Mouse (Mus musculus): ENCODE measurements around the gene Lrrn4. TPM values are rescaled to one million over a fixed set of nuclear protein-coding genes. Genes with fewer than 3 reads are reported as not detected.

Gene Lrrn4
- polyA plus RNA-seq, 1 experiment from 2014 or later, result 32.7 TPM

DNA sequence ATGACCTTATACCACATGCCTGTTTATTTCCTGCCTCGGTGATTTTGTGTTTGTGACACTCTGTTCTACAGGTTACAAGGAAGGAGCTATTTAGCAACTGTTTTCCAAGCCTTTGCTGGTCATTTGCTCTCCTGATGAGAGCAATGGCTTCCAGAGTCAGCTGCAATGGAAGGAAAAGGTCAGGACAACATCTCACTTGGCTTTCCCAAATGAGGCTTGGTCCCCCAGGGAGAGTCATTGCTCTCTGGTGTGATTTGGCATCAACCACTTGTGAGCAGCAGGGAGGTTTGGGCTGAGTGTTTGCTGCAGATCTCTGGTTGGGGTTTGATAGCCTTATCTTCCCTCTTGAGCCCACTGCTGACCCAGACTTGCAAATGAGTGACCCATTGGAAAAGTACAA lies 19.9 kb upstream of the Lrrn4 start:
- no peak for DNase-seq (ENCODE audit: low spot score)
- 54% methylated on average over 1 of the region's 1 CpGs for WGBS
- H3K36me3 ChIP-seq, result no peaks in the 10 kb centered on the region
- no peak overlapping the region for H3K4me3 ChIP-seq
- no peaks in the 10 kb centered on the region for H3K9me3 ChIP-seq
- H3K27me3 ChIP-seq (ENCODE audit: insufficient read depth, poor library complexity, severe bottlenecking), result no peaks in the 10 kb centered on the region
- no peaks in the 10 kb centered on the region for H3K4me1 ChIP-seq
- no peak overlapping the region for H3K27ac ChIP-seq

DNA sequence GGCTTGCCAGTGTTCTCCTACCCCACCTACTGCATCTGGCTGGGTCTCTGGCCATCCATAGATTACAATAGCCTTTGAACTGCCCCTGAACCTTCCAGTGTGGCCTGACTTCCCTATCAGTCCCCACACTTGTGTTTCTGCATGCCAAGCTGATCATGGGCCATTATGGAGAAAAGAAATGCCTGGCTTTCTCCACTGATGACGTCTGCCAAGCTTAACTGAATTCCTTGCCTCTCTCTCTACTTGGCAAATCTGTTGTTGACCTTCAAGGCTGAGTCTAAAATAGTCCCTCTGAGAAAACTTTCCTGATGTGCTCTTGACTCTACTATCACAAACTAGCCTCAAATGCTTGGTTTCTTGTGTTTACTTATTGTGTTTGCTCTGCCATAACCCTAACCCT lies 17.5 kb upstream of the Lrrn4 start:
- H3K4me3 ChIP-seq, result no peak overlapping the region
- WGBS, result 42% methylated on average over 1 of the region's 1 CpGs
- H3K36me3 ChIP-seq, result no peaks in the 10 kb centered on the region
- H3K27me3 ChIP-seq (ENCODE audit: insufficient read depth, poor library complexity, severe bottlenecking), result no peaks in the 10 kb centered on the region
- DNase-seq (ENCODE audit: low spot score), result no peak
- H3K4me1 ChIP-seq, result no peaks in the 10 kb centered on the region
- H3K9me3 ChIP-seq, result no peaks in the 10 kb centered on the region
- H3K27ac ChIP-seq, result no peak overlapping the region

DNA sequence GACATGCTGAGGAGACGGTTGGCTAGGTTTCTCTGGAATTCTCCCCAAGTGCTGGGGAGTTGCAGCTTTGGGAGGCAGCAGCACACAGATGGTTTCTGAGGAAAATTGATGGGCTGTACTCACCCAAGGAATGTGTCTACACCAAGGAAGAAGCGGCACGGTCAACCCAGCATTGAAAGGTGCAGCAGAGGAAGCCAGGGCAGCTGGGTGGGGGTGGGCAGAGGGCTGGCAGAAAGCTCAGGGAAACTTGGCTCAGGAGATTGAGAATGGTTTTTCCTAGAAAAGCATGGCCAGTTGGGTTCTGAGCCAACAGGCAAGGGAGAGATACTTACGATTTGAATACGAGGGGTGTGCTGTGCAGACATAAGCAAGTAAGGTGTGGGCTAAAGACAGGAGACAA lies 13.1 kb upstream of the Lrrn4 start:
- 83% methylated on average over 5 of the region's 5 CpGs for WGBS
- Histone ChIP-seq H3K4me3 (no peak overlapping the region), H3K4me1 (no peaks in the 10 kb centered on the region), H3K27me3 (ENCODE audit: insufficient read depth, poor library complexity, severe bottlenecking) (no peaks in the 10 kb centered on the region), H3K27ac (no peak overlapping the region), H3K9me3 (no peaks in the 10 kb centered on the region), H3K36me3 (no peaks in the 10 kb centered on the region)
- DNase-seq (ENCODE audit: low spot score), result no peak

DNA sequence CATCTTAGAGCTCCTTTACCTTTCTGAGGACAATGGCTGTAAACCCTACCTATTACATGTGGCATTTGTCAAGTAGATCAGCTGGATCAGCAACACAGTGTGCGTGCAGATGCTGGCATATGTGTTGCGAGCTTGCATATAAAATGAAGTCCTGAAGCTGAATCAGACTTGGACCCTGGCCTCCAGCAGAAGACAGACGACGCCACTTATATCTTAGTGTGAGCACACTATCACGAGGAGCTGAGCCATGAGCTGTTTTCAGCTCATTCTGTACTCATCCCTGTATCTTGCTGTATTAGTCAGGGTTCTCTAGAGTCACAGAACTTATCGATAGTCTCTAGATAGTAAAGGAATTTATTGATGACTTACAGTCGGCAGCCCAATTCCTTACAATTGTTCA lies 4.6 kb upstream of the Lrrn4 start:
- H3K27ac ChIP-seq, result no peak overlapping the region

DNA sequence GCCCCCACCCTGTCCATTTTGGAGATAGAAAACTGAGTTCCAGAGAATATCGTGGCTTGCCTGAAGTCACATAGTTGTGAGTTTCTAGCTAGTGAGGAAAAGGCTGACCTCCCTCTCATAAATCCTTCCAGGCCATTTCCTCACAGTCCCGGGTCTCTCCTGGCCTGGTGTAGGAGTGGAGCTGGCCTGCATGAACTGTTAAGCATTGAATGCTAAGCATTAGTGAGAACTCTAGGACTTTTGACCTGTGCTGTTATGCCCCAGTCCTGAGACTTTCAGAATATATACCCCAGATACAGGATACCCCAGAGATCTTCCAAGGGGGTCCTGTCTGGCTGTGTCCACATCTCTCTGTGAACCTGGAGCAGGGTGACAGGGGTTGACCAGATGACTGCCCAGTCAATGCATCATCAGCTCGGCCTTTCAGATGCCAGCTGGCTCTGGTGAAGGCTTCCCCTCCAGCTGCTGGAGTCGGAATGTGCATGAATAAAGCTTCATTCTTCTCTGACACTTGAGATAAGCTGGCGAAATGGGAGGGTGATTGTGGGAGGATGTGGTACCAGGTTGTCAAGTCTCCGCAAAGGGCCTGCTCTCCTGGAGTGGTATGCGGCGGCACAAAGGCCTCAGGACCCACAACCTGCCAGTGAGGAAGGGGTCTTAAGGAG lies 3.7 kb upstream of the Lrrn4 start:
- Histone ChIP-seq H3K27ac (no peak overlapping the region), H3K4me3 (no peak overlapping the region), H3K36me3 (no peaks in the 10 kb centered on the region), H3K27me3 (ENCODE audit: insufficient read depth, poor library complexity, severe bottlenecking) (peaks cover 19% of the 10 kb centered on the region), H3K4me1 (peaks cover 26% of the 10 kb centered on the region; the same call in 1 of the 2 replicates), H3K9me3 (no peaks in the 10 kb centered on the region)
- peak; percentile 84 for DNase-seq (ENCODE audit: low spot score)
- WGBS, result 34% methylated on average over 8 of the region's 8 CpGs

More for the DNA sequence above, 4.6 kb upstream of the Lrrn4 start:
- peaks cover 11% of the 10 kb centered on the region; the same call in 1 of the 2 replicates for H3K27me3 ChIP-seq (ENCODE audit: insufficient read depth, poor library complexity, severe bottlenecking)
- no peaks in the 10 kb centered on the region for H3K9me3 ChIP-seq
- H3K4me3 ChIP-seq, result no peak overlapping the region
- DNase-seq (ENCODE audit: low spot score), result no peak
- H3K36me3 ChIP-seq, result no peaks in the 10 kb centered on the region
- WGBS, result 75% methylated on average over 7 of the region's 7 CpGs
- peaks cover 17% of the 10 kb centered on the region; the same call in 1 of the 2 replicates for H3K4me1 ChIP-seq

DNA sequence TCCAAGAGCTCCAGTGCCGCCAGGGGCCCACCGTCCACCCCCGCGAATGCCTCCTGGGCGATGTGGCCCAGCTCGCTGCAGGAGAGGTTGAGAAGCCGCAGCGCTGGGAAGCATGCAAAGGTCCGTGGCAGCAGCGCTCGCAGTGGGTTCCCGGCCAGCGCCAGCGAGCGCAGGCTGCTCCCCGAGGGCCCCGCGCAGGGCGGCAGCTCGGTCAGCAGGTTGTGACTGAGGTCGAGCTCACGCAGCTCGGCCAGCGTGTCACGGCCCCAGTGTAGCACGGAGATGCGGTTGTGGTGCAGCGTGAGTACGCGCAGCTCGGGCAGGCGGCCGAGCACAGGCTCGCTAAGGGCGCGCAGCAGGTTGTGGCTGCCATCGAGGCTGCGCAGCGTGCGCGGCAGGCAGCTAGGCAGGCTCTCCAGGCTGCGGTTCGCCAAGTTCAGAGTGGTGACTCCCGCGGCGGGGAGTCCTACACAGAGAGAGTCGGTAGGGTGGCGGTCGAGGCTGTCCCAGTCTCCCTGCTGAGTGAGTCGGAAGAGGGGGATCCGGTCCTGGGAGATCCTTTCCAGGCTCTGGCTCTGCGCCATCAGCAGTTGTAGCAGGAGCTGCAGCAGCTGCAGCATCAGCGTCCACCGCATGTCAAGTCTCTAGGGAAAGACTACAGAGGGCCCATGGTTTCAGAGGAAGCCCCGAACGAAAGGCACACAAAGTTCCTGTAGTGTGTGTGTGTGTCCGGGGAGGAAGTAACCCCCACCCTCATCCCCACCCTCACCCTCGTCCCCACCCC lies 1.2 kb downstream of the Lrrn4 start:
- WGBS, result under 1% methylated on average over 58 of the region's 58 CpGs
- Histone ChIP-seq H3K9me3 (no peaks in the 10 kb centered on the region), H3K27ac (peak overlapping the region; percentile 75), H3K4me3 (peak overlapping the region; percentile 72), H3K36me3 (0 out of 2 replicates have a peak, but pooled peaks cover 8% of the 10 kb centered on the region), H3K27me3 (ENCODE audit: insufficient read depth, poor library complexity, severe bottlenecking) (peaks cover 47% of the 10 kb centered on the region), H3K4me1 (peaks cover 32% of the 10 kb centered on the region)
- no peak for DNase-seq (ENCODE audit: low spot score)

DNA sequence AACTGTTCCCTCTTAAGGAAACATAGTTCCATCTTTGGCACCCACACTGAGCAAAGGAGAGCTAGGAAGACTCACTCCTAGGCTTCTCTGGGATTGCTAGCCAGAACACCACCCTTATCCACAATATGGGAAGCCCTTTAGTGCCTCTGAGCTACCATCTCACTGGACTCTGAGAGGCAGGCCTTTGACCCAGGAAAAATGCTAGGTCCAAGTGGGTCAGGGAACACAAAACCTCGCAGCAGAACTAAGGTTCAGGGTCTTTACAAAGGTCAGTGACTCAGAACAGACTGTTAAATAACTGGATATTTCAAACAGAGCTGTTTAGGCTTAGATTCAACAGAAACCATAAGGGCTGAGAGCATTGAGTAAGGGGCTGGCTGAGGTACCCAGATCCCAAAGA lies 3.7 kb downstream of the Lrrn4 start:
- Histone ChIP-seq H3K4me3 (no peak overlapping the region), H3K36me3 (0 out of 2 replicates have a peak, but pooled peaks cover 8% of the 10 kb centered on the region), H3K27ac (no peak overlapping the region), H3K4me1 (peaks cover 33% of the 10 kb centered on the region), H3K9me3 (no peaks in the 10 kb centered on the region), H3K27me3 (ENCODE audit: insufficient read depth, poor library complexity, severe bottlenecking) (peaks cover 47% of the 10 kb centered on the region)
- 76% methylated on average over 1 of the region's 1 CpGs for WGBS
- no peak for DNase-seq (ENCODE audit: low spot score)

DNA sequence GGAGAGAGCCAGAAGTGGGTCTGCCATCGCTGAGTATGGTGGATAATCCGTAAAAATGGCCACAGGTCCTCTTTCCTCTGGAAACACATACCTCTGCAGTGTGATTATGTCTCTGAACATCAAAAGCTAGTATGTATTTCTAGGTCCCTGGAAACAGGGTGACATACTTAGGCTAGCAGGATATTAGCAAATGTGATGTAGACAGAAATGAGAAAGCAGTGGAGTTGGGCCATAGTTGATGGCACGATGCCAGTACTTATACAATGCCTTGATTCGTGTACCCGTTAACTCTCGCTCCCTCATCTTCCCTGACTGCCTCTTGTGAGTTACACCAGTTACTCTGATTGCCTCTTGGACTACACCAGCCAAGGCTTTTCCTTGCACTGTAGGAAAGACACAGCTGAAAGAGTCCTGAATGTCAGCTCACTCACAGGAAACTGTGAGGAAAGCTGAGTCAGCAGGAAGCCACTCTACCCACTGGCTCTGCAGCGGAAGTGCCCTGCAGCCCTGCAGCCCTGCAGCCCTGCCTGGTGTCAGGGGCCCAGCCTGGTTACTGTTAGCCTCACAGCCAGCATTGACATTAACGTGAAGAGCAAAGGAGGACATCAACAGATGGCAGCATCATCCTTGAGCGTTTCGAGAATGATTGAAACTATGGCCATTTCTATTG lies 6.9 kb downstream of the Lrrn4 start:
- H3K4me1 ChIP-seq, result peaks cover 7% of the 10 kb centered on the region; the same call in 1 of the 2 replicates
- no peak for DNase-seq (ENCODE audit: low spot score)
- H3K36me3 ChIP-seq, result 0 out of 2 replicates have a peak, but pooled peaks cover 8% of the 10 kb centered on the region
- H3K4me3 ChIP-seq, result no peak overlapping the region
- H3K27me3 ChIP-seq (ENCODE audit: insufficient read depth, poor library complexity, severe bottlenecking), result peaks cover 22% of the 10 kb centered on the region
- no peak overlapping the region for H3K27ac ChIP-seq
- WGBS, result 77% methylated on average over 10 of the region's 10 CpGs
- H3K9me3 ChIP-seq, result no peaks in the 10 kb centered on the region

DNA sequence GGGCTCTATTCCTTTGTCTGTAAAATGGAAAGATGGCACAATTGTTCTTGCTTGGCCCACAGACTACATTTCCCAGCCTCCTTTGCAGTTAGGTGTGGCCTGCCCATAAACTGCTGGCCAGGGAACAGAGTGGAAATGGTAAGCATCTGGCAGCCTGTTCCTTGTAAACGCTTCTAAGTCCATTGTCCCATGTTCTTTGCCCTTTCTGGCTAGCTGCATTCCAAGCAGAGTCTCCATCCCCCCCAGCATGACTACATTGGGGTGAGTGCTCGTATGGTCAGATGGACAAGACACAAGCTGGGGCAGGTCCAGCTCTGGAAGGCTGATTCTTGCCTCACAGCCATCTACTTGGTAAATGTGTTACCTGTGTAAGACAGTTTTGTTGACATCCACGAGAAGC lies 9.0 kb downstream of the Lrrn4 start:
- H3K27me3 ChIP-seq (ENCODE audit: insufficient read depth, poor library complexity, severe bottlenecking), result peaks cover under 1% of the 10 kb centered on the region; the same call in 1 of the 2 replicates
- DNase-seq (ENCODE audit: low spot score), result no peak
- H3K4me1 ChIP-seq, result 0 out of 2 replicates have a peak, but pooled peaks cover 2% of the 10 kb centered on the region
- no peaks in the 10 kb centered on the region for H3K9me3 ChIP-seq
- no peak overlapping the region for H3K27ac ChIP-seq
- H3K4me3 ChIP-seq, result no peak overlapping the region
- WGBS, result 79% methylated on average over 3 of the region's 3 CpGs
- H3K36me3 ChIP-seq, result peaks cover 13% of the 10 kb centered on the region; the same call in 1 of the 2 replicates

DNA sequence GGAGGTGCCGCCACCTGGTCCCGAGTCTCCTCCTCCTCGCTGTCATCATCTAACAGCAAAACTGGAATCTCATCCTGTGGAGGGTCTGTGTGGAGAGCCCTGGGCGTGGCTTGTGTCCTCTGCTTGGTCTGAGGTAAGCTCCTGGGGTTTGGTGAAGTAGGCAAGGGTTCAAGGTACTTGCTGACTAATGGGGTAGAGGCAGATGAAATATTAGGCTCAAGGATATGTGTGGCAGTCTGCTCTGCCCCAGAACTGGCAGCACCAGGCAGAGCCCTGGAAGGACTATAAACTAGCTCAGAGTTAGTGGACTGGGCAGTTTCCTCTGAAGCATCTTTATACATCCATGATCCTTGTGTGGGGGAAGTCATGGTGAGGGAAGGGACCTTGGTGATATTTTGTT lies 10.4 kb downstream of the Lrrn4 start:
- 0 out of 2 replicates have a peak, but pooled peaks cover 2% of the 10 kb centered on the region for H3K4me1 ChIP-seq
- 73% methylated on average over 4 of the region's 4 CpGs for WGBS
- H3K27me3 ChIP-seq (ENCODE audit: insufficient read depth, poor library complexity, severe bottlenecking), result no peaks in the 10 kb centered on the region
- no peak for DNase-seq (ENCODE audit: low spot score)
- no peak overlapping the region for H3K4me3 ChIP-seq
- no peaks in the 10 kb centered on the region for H3K9me3 ChIP-seq
- peaks cover 19% of the 10 kb centered on the region for H3K36me3 ChIP-seq
- H3K27ac ChIP-seq, result no peak overlapping the region

DNA sequence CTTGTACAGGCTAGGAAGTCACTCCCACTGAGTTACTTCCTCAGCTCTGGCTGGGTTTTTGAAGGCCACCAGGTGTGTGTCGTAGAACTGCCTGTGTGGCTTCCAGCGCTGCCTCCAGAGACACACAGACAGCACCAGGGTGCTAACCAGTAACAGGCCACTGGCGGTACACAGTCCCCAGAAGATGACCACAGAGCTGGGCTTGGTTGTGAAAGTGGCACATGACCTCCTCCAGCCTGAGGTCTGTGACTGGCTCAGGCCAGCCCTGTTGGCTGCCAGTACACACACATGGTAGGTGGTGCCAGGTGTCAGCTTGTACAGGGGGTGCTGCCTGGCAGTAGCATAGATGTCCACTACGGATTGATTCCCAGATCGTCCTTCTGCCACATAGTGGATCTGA lies 11.0 kb downstream of the Lrrn4 start:
- Histone ChIP-seq H3K27me3 (ENCODE audit: insufficient read depth, poor library complexity, severe bottlenecking) (no peaks in the 10 kb centered on the region), H3K4me3 (no peak overlapping the region), H3K36me3 (peaks cover 16% of the 10 kb centered on the region), H3K9me3 (no peaks in the 10 kb centered on the region), H3K27ac (no peak overlapping the region), H3K4me1 (0 out of 2 replicates have a peak, but pooled peaks cover 2% of the 10 kb centered on the region)
- DNase-seq (ENCODE audit: low spot score), result no peak
- 82% methylated on average over 5 of the region's 5 CpGs for WGBS

DNA sequence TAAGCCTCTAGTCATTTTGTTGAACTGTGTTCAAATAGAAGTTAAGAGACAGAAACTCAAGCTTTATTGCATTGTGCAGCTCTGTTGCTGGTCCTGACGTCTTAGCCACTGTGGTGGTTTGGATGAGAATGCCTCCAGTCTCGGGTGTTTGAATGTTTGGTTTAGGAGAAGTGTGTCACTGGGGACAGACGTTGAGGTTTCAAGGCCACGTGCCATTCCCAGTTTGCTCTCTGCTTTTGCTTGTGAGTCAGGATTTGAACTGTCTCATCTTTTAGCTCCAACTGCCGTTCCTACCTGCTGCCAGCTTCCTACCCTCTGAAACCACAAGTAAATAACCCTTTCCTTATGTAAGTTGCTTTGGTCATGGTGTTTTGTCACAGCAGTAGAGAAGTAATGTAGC lies 13.2 kb downstream of the Lrrn4 start:
- no peak overlapping the region for H3K27ac ChIP-seq
- H3K9me3 ChIP-seq, result no peaks in the 10 kb centered on the region
- H3K36me3 ChIP-seq, result peaks cover 20% of the 10 kb centered on the region
- no peak overlapping the region for H3K4me3 ChIP-seq
- DNase-seq (ENCODE audit: low spot score), result no peak
- no peaks in the 10 kb centered on the region for H3K4me1 ChIP-seq
- H3K27me3 ChIP-seq (ENCODE audit: insufficient read depth, poor library complexity, severe bottlenecking), result no peaks in the 10 kb centered on the region
- WGBS, result 70% methylated on average over 5 of the region's 5 CpGs

DNA sequence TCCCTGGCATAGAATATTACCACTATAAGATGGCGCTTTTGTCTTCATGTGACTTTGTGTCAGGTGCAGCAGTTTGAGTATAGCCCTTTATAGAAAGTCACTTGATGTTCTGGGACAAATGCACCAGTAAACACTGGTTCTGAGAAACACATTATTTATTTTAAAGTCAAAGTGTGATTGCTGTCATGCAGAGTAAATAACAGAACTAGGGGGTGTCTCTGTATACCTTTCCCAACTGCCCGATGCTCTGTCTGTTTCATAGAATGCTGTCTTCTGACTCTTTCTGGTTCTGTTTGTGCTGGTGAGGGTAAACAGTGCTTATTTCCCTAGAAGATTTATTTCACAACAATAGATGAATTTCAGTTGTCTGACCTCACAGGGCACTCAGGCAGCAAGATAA lies 17.4 kb downstream of the Lrrn4 start:
- no peaks in the 10 kb centered on the region for H3K9me3 ChIP-seq
- WGBS, result 90% methylated on average over 2 of the region's 2 CpGs
- no peak overlapping the region for H3K27ac ChIP-seq
- no peak overlapping the region for H3K4me3 ChIP-seq
- no peaks in the 10 kb centered on the region for H3K27me3 ChIP-seq (ENCODE audit: insufficient read depth, poor library complexity, severe bottlenecking)
- peaks cover 20% of the 10 kb centered on the region for H3K36me3 ChIP-seq
- H3K4me1 ChIP-seq, result no peaks in the 10 kb centered on the region
- DNase-seq (ENCODE audit: low spot score), result no peak

All from heart, embryonic 10.5 days (tissue).